Mouse (Mus musculus) frontal cortex, postnatal 25 days (tissue): ENCODE measurements around the gene Npm3.

Experiments used
- DNase-seq, 2 experiments: peaks; one replicate each; pipeline ENCODE4 v3.0.0; 2022; ENCODE audit warnings: low spot score in 2 of 2

The Npm3 gene

GRCm38 (mm10) chr19:45753551-45753950 is 4.2 kb upstream of the Npm3 start:
- DNase-seq = no peak

GRCm38 (mm10) chr19:45751881-45752280 is 2.5 kb upstream of the Npm3 start:
- DNase-seq = no peak

- DNase-seq = no peak
Measured at GRCm38 (mm10) chr19:45748691-45749242, 624 bp downstream of the Npm3 start.

- no peak for DNase-seq
Measured at GRCm38 (mm10) chr19:45748206-45748605, 1.2 kb downstream of the Npm3 start.

GRCm38 (mm10) chr19:45747028-45747867 is 2.1 kb downstream of the Npm3 start:
- peak; percentile 89 to 90 for DNase-seq

GRCm38 (mm10) chr19:45746153-45747020 is 3.0 kb downstream of the Npm3 start:
- DNase-seq = peak; percentile 57 to 64

- DNase-seq = no peak
Measured at GRCm38 (mm10) chr19:45745344-45746152, 3.8 kb downstream of the Npm3 start.

GRCm38 (mm10) chr19:45743619-45744018 is 5.8 kb downstream of the Npm3 start:
- DNase-seq = no peak

GRCm38 (mm10) chr19:45742984-45743575 is 6.3 kb downstream of the Npm3 start:
- DNase-seq = no peak

- DNase-seq = no peak
Measured at GRCm38 (mm10) chr19:45742218-45742983, 7.0 kb downstream of the Npm3 start, which contains the start of gene Fgf8. TSS of gene Fgf8 (minus strand) at chr19:45742915.

- no peak for DNase-seq
Measured at GRCm38 (mm10) chr19:45741431-45742217, 7.8 kb downstream of the Npm3 start.

- no peak for DNase-seq
Measured at GRCm38 (mm10) chr19:45740817-45741216, 8.6 kb downstream of the Npm3 start.

GRCm38 (mm10) chr19:45740233-45740632 is 9.2 kb downstream of the Npm3 start:
- DNase-seq = no peak

- no peak for DNase-seq
Measured at GRCm38 (mm10) chr19:45738521-45738920, 10.9 kb downstream of the Npm3 start.

GRCm38 (mm10) chr19:45737846-45738484 is 11.4 kb downstream of the Npm3 start:
- no peak for DNase-seq

GRCm38 (mm10) chr19:45737208-45737845 is 12.1 kb downstream of the Npm3 start:
- no peak for DNase-seq

- DNase-seq = no peak
Measured at GRCm38 (mm10) chr19:45736855-45737207, 12.6 kb downstream of the Npm3 start.

GRCm38 (mm10) chr19:45736241-45736640 is 13.2 kb downstream of the Npm3 start:
- no peak for DNase-seq

GRCm38 (mm10) chr19:45734762-45735161 is 14.6 kb downstream of the Npm3 start:
- DNase-seq = no peak
